Mouse (Mus musculus) testis, adult 2 months (tissue): ENCODE results near the gene Ccdc40.

ENCODE experiments used
- CTCF ChIP-seq: fragments of 200-500 bp; IDR thresholded peaks from 2 replicates; pipeline ENCODE4 v1.5.1; 2012; ENCODE audit warnings: low read depth, mild to moderate bottlenecking, inconsistent platforms, low read length, moderate library complexity; ENCODE audit not compliant: control insufficient read depth, insufficient read depth, insufficient replicate concordance
- POLR2A ChIP-seq: fragments of 200-500 bp; IDR thresholded peaks from 2 replicates; pipeline ENCODE4 v1.6.1; 2012; ENCODE audit warnings: low read depth, mild to moderate bottlenecking, inconsistent platforms, low read length, moderate library complexity; ENCODE audit not compliant: control insufficient read depth

DNA sequence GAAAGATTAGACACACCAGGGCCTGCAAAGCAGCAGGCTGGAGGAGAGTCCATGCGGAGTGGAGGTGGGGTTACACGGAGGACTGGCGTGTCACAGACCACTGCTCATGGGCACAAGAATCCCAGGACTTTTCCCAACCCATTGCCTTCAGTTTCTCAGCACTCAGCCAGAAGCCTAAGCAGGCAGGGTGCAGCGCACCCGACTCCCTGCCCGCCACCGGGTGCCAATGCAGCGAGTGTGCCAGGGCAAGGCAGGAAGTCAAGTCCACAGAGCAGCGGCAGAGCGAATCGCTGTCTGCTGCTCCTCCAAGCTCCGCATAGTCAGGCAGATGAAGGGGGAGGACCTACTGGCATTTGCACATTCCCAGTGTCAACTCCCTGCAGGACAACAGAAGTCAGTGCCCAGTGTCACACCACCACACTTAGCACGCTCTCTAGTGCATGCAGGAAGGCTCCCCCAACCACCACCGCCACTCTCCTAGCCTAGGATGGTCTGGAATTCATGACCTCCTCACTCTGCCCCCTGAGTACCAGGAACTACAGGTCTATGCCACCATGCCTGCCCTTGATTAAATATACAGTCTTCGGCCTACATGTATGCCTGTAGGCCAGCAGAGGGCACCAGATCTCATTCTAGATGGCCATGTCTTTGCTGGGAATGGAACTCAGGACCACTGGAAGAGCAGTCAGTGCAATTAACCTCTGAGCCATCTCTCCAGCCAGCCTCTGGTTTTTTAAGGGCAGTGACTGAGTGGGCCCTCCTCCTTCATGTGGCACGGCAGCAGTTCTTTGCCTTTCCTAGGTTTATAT, 76.7 kb downstream of the Ccdc40 start:
- TF ChIP-seq POLR2A (no peak), CTCF (peak; percentile 18; the same call in 1 of the 2 replicates)
